Mouse (Mus musculus): ENCODE measurements around the gene Megf11.
A peak's percentile ranks its signal among the peaks of the same experiment; 100 is the strongest.

The Megf11 gene

GRCm38 (mm10) chr9:64523264-64524045, 138.0 kb downstream of the Megf11 start:
- DNase-seq (ENCODE audit: low spot score): no peak

GRCm38 (mm10) chr9:64528061-64528460, 142.6 kb downstream of the Megf11 start:
- no peak for DNase-seq (ENCODE audit: low spot score)

- DNase-seq (ENCODE audit: low spot score): no peak
Measured at GRCm38 (mm10) chr9:64528595-64528994, 143.2 kb downstream of the Megf11 start.

- DNase-seq (ENCODE audit: low spot score): no peak
Measured at GRCm38 (mm10) chr9:64531935-64532334, 146.5 kb downstream of the Megf11 start.

- peak; percentile 69 for DNase-seq (ENCODE audit: low spot score)
Measured at GRCm38 (mm10) chr9:64532711-64533242, 147.4 kb downstream of the Megf11 start.

GRCm38 (mm10) chr9:64533488-64534119, 148.2 kb downstream of the Megf11 start:
- peak; percentile 92 for DNase-seq (ENCODE audit: low spot score)

GRCm38 (mm10) chr9:64534313-64534712, 148.9 kb downstream of the Megf11 start:
- peak; percentile 49 for DNase-seq (ENCODE audit: low spot score)

GRCm38 (mm10) chr9:64534856-64535539, 149.6 kb downstream of the Megf11 start:
- DNase-seq (ENCODE audit: low spot score): peak; percentile 59

GRCm38 (mm10) chr9:64537821-64538220, 152.4 kb downstream of the Megf11 start:
- no peak for DNase-seq (ENCODE audit: low spot score)

- DNase-seq (ENCODE audit: low spot score): no peak
Measured at GRCm38 (mm10) chr9:64542246-64542645, 156.8 kb downstream of the Megf11 start.

GRCm38 (mm10) chr9:64543125-64543524, 157.7 kb downstream of the Megf11 start:
- DNase-seq (ENCODE audit: low spot score): no peak

GRCm38 (mm10) chr9:64546344-64546991, 161.0 kb downstream of the Megf11 start:
- no peak for DNase-seq (ENCODE audit: low spot score)

GRCm38 (mm10) chr9:64548332-64548731, 162.9 kb downstream of the Megf11 start:
- no peak for DNase-seq (ENCODE audit: low spot score)

GRCm38 (mm10) chr9:64551307-64551706, 165.9 kb downstream of the Megf11 start:
- DNase-seq (ENCODE audit: low spot score): no peak

GRCm38 (mm10) chr9:64552046-64552445, 166.6 kb downstream of the Megf11 start:
- no peak for DNase-seq (ENCODE audit: low spot score)

GRCm38 (mm10) chr9:64553441-64553840, 168.0 kb downstream of the Megf11 start:
- no peak for DNase-seq (ENCODE audit: low spot score)

GRCm38 (mm10) chr9:64555620-64556019, 170.2 kb downstream of the Megf11 start:
- no peak for DNase-seq (ENCODE audit: low spot score)

- DNase-seq (ENCODE audit: low spot score): no peak
Measured at GRCm38 (mm10) chr9:64557110-64557745, 171.8 kb downstream of the Megf11 start.

- no peak for DNase-seq (ENCODE audit: low spot score)
Measured at GRCm38 (mm10) chr9:64557846-64558530, 172.6 kb downstream of the Megf11 start.

GRCm38 (mm10) chr9:64564315-64564767, 178.9 kb downstream of the Megf11 start:
- peak; percentile 80 for DNase-seq (ENCODE audit: low spot score)

- DNase-seq (ENCODE audit: low spot score): peak; percentile 74
Measured at GRCm38 (mm10) chr9:64565915-64566314, 180.5 kb downstream of the Megf11 start.
